Mouse (Mus musculus) heart, adult 18-20 months (tissue): Measurements from ENCODE around the gene Spata22. TPM values are rescaled to one million over a fixed set of nuclear protein-coding genes. Genes with fewer than 3 reads are reported as not detected.
A peak's percentile ranks its signal among the peaks of the same experiment; 100 is the strongest.
"Not testable (repeated sequence)": the region's sequence is repeated elsewhere in the genome, so short reads cannot be mapped to it uniquely, and the experiment has no call there.

Source experiments
- DNase-seq, 2 experiments: peaks; one replicate each; pipeline ENCODE4 v3.0.0; 2021 to 2022; ENCODE audit warnings: mixed read lengths in 1 of 2
- long read RNA-seq, 2 experiments: library from polyadenylated mRNA; stranded (forward); transcript quantifications; one replicate each; pipeline ENCODE4 v2.0.0; 2021
- total RNA-seq, 2 experiments: library from RNA; stranded (reverse); gene quantifications; 2 replicates each; pipeline ENCODE4 v1.2.3; 2021

The Spata22 gene
- total RNA-seq, result not detected
- long read RNA-seq, experiment 1, result 0 reads
- long read RNA-seq, experiment 2, result 0 reads

DNA sequence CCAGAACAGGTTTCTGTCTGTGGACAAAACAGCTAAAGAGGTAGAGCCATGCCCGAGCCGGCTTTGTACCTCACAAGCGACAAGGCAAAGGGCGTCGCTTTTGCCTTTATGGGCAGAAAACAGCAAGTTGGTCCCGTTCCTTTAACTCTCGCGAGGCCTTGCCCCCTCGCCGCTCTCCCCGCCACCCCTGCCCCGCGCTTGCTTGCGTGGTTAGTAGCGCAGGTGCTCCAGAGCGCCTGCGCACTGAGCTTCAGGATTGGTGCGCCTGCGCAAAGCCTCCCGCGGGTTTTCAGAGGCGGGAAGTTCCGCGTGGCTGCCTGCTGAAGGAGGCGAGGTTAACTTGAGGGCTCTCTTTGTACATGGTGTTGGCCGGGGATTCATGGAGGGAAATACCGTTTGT is at the start of gene Spata22, which contains the start of the genes Aspa and Gm49340:
Gene Spata22, plus strand, starts transcription at position 300 of the 400 bp plus-strand sequence.
Gene Aspa, minus strand, starts transcription at position 155 of the 400 bp plus-strand sequence.
Gene Gm49340, plus strand, starts transcription at position 300 of the 400 bp plus-strand sequence.
- no peak for DNase-seq

DNA sequence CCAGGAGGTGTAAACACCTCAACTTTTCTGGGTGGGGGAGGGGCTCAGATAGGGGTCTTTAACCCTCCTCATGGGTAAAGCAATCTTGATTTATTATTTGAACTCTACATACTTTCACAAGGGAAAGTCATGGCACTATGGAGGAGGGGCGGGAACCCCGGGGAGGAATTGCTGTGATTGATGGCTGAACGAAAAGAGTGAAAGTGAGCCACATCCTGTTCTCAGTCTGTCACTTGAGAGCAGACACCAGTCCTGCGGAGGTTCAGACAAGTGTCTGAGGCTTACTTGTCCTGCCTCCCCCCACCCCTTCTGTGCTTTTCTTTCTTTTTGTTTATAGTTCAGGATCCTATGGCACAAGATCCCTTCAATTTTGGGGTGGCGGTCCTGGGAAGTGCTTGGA is 48.8 kb upstream of the Spata22 start:
- no peak for DNase-seq

DNA sequence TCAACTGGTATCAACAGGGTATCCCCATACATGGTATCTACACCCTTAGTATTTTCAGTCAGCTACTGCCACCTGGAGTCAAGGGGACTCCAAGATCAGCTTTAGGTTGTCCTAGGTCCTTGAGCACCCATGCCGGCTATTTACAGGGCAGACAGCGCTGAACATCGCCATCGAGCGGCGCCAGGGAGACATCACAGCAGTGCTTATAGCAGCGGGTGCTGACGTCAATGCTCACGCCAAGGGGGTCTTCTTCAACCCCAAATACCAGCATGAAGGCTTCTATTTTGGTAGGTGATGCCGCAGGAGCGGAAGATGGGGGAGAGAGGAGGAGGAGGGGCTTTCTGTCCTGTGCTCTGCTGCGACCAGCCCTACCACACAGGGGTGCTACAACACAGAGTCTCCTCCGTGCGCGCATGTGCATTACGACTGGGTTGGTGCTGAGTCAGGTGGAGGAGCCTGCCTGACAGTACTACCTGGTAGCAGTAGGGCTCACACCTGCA is 48.0 kb upstream of the Spata22 start:
- peak; percentile 45 to 53 for DNase-seq

DNA sequence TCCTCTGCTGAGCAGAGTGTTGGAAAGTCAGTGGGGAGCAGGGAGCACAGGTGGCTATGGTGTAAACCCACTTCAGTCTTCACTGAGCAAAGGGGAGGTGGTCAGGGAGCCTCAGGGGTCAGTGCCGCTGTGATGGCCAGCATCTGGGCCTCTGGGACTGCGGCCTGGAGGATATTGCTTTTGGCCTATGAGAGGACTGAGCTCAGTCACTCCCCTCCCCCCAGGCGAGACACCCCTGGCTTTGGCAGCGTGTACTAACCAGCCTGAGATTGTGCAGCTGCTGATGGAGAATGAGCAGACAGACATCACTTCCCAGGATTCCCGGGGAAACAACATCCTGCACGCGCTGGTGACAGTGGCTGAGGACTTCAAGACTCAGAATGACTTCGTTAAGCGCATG is 46.2 kb upstream of the Spata22 start:
- DNase-seq, result peak; percentile 41 to 65

DNA sequence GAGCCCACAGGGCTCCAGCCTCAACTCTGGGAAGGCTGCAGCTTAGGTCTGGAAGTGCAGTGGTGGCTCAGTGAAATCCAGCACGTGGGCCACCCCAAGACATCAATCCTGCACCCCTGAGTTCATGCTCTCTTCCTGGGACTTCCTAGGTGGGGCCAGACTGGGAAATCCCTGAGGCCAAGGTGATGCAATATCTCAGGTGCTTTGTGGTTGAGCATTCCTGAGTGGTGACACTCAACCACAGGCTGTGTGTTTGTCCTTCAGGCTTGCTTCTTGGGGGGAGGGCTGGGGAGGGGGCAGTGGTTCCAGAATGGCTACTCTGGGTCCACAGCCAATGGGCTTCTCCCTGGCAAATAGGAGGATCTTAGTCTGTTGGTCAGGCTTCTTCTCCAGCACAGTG is 45.6 kb upstream of the Spata22 start:
- no peak for DNase-seq

DNA sequence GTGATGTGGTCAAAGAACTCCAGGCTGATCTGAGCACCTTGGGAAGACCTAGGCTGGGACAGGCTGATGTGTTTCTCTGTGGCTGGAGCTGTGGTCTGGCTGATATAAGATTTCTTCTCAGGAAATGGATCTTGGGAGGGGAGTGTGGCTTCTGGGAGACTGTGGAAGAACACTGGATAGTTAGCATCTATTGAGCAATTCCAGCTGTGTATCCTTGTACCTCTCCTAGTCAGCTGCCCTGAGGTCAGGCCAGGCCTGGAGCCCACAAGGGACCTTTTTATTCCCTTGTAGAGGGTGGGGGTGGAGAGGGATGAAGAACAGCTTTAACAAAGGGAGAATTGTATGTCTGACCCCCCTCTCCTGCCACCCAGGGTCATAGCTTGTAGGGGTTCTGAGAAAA is 45.2 kb upstream of the Spata22 start:
- DNase-seq, result peak; percentile 23 to 45

DNA sequence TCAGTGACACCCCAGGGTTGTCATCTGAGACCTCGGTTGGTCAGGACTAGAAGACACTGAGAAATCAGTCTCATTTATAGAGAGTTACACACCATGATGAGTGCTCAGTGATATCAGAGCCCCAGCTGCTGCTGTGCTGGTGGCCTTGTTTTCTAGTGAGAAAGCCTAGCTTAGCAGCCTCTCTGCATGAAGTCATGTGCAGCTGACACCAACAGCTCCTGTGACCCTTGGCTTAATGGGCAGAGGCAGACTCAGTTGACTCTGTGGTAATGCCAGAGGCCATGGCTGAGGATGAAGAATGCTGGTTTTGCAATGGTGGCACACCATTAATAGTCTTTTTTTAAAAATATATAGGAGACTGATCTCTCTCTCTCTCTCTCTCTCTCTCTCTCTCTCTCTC is 39.9 kb upstream of the Spata22 start:
- DNase-seq, result no peak

DNA sequence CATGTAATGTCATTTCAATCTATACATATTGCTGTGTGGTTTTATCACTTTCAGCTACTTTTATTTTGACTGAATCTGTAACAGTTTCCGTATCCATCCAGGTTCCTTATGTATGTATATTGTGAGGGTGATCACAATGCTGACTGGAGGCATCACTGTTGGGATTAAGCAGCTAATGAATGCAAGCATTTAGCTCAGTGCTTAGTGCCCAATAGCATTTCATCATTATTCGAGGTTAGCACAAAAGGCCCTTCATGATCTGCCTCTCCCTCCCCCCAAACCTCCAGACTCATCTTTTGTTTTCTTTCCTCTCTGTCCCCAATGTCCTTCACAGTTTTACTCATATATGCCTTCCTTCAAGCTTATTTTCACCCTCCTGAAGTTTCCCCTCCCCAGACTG is 26.4 kb upstream of the Spata22 start:
- DNase-seq, result no peak

DNA sequence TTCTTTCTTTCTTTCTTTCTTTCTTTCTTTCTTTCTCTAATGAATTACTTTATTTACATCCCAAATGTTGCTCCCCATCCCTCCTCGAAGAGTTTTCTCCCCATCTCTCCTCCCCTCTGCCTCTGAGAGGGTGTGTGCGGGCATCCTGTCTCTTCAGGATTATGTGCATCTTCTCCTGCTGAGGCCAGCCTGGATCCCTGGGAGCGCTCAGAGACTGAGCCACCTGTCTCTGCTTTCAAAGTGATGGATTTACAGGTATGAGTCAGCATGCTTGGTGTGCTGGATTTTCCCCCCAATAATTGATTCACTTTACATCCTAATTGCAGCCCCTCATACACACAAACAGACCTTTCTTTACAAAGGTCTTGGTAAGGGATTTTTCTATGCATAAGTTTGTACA is 13.6 kb upstream of the Spata22 start:
- DNase-seq, result no peak

DNA sequence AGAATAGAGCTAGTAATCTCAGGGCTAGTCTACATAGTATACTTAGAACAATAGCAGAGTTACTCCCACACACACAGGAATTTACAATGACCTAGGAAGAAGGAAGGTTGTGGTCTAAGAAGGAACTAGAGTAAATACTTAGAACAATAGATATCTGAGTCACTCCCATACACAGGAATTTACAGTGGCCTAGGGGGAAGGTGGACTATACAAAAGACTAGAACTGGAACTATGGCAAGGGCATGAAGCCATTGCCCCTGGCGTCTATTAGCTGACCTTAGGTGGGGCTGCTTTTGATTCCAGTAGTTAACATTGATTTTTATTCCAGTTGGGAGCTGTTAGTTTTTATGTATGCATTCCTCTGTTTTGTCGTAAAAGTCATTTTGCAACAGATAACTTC is 11.0 kb upstream of the Spata22 start:
- peak in 1 of 2 experiments; percentile 7 for DNase-seq

DNA sequence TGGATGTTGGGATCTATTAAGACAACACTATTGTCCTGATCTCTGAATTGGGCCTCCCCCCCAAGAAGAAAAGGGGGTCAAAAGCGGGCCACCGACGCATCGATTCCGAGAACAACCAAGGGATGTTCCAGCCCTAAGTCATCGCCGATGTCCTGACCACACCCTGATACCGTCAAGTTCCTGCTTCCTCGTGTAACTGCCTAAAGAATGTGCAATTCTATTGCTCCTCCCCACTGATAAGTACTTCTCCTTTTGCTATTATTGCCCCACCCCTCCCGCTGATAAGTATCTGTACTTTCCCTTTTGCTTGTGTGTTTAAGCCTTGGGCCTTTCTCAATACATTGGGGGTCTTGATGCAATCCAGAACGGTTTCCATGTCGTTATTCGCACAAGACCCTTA is 8.5 kb upstream of the Spata22 start:
- DNase-seq, result not testable (repeated sequence)

DNA sequence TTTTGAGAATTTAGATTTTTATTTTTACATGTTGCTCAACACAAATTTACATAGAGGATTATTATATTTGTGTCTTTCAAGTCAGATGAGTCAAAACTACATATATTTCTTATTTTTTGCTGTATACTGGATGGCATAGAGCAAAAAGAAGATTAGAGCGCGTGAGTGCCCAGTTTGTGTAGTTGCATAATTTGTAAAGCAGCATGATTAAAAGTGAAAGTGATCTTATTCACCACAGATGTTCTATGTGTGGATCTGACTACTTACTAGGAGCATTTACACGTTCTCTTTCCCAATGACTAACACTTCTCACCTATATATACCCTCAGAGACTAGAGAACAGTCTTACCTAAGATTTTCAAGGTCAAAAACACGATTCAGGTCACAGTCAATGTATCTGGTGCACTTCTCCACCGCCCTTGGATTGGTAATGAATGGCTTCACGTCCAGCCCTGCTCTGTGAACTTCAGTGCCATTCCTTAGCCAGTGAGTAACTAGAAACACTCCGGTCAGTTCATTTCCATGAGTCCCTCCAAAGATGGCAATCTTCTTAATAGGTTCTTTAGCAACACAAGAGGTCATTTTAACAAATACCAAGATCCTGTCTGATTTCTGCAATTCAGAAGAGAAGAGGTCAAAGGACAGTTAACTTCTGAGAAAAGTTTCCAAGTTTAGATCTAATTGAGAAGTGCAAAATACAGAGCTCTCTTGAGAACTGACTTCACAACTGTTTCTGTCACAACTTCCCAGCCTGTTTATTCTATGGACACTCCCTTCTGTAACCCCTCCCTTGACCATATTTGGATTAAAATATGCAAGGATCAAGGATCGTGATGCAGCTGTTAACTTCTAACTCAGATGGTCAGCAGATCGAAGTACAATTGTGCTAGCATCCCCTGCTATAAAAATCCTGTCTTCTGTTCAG is 5.4 kb upstream of the Spata22 start:
- peak; percentile 10 to 12 for DNase-seq

DNA sequence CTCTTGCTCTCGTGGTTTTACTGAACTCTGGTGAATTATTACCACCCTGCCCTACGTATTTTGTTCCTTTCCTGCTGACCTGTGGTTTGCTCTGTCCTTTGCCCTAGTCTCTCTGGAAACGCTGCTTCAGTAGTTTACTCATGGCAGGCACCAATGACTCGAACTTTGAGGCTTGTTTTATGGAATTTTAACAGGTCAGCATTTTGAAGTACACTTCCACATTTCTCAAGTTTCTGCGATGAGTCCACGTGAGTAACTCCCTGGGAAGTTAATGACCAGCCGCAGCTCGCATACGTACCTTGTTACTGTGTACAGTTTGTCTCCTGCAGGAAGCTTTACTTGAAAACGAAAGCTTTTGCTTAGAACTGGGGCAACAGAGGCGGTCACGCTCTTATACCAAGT is 3.1 kb upstream of the Spata22 start:
- DNase-seq, result peak; percentile 34 to 45

DNA sequence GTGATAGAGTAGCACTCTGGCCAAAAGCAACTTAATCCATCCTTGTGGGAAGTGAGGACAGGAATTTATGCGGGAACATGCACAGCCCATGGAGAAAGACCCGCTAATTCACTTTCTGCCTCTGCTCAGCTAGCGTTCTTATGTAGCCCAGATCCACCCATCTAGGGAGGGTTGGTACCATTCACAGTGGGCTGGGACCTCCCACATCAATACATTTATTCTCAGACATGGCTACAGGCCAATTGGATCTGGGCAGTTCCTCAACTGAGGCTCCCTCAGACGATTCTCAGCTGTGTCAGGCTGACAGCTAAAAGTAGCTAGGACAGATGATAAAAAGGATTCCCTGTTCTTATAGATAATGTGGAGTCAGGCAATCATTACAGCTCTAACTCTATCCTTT is 2.2 kb upstream of the Spata22 start:
- DNase-seq, result peak in 1 of 2 experiments; percentile 6

DNA sequence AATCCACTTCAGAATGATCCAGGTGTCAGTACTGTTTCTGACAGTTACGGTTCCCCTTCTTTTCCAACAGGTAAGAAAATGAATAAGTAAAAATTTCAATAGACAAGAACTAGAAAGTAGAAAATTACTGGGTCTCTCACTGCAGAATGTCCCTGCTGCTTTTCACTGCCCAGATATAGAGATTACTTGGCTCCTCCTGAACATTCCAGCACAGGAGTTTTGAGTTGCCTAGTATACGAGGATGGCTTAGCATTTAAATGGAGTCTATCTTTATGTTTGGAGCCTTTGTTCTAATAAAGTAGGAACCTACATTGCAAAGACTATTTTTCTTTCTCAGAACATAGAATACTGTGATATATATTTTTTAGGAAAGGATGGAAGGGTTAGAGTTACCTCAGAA is 3.8 kb downstream of the Spata22 start:
- no peak for DNase-seq

DNA sequence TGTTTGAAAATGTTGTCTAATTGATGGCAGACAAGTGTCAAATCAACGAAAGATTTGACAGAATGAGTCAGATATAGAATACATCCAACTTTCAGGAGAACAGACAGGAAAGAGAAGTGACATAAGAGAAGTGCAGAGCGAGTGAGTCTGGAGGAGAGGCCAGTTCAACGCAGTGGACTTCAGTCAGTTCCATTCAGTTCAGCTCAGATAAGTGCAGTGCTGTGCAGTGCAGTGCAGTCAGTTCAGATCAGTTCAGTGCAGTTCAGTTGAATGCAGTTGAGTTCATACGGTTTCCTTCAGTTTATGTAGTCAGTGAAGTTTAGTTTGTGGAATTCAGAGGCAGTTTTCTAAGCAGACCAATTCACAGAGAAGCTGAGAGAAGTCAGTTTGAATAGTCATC is 7.4 kb downstream of the Spata22 start:
- no peak for DNase-seq

DNA sequence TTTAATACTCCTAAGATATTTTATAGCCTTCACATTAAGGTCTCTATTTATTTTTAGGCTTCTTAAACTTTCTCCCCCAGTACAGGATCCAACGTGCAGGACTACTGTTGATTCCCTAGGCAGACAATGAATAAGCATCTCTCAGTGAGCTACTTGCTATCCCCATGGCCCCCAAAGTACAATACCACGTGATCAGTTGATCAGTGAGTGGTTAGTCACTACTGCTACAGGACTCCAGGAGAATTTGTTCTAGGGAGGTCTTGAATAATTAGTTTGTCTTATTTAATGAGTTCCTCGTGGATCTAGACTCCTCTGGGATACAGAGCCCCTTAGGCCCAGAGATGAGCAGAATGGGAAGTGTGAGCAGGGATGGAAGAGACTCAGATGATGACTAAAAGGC is 20.9 kb downstream of the Spata22 start, which contains the start of gene Olfr20:
Gene Olfr20, plus strand, starts transcription at position 301 of the 400 bp plus-strand sequence.
- no peak for DNase-seq

DNA sequence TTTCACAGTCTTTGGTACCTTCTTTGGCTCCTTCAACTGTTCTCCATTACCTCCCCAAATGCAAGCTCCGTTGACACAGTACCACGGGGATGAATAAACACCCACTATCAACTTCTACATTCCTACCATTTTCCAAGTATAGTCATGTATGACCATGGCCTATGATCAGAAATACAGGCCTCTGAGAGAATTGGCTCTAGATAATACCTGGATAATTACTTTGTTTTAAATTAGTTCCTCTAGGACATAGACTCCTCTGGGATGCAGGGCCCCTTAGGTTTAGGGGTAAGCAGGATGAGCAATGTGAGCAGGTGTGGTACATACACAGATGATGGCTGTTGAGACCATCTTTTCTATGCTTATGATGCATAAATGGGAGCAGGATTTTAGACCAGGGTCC is 41.4 kb downstream of the Spata22 start, which contains the start of gene Olfr376:
Gene Olfr376, plus strand, starts transcription at position 301 of the 400 bp plus-strand sequence.
- DNase-seq, result no peak

DNA sequence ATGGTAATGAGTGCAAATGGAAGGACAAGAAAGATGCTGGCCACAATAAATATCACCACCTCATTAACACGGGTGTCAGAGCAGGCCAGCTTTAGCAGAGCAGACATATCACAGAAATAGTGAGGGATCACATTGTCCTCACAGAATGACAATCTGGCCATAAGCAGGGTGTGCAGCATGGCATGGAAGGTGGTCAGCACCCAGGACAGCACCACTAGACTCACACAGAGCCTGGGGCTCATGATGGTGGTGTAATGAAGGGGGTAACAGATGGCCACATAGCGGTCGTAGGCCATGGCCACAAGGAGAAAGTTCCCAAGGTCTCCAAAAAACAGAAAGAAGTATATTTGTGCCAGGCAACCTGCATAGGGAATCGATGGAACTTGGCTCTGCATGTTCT is 65.8 kb downstream of the Spata22 start:
- no peak for DNase-seq
